Mouse (Mus musculus): ENCODE results near the gene Gclm. TPM values are rescaled to one million over a fixed set of nuclear protein-coding genes. Genes with fewer than 3 reads are reported as not detected.

Gclm gene
- polyA plus RNA-seq, 1 experiment from 2014 or later: 391 TPM

DNA sequence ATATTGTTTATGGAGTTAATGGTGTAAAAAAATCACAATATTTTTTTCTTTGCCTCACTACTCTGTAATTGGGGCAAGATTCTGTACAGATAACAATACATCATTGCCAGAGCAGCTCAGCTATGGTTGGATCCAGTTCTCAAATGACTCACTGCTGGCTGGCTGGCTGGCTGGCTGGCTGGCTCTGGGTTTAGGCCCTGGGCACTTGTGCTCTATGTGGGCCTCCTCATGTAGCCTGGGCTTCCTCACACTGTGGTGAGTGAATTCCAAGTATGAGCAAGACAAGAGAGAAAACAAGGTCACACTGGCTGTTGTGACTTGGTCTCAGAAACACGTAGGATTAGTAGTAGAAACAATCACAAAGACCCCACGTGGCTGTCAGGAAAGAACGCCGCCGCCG, 72.0 kb downstream of the Gclm start:
- 90% methylated on average over 6 of the region's 6 CpGs for WGBS (ENCODE audit: insufficient replicate concordance)
- H3K4me2 ChIP-seq (ENCODE audit: low read depth, low read length): no peak overlapping the region
- no peak for ATAC-seq
- no peak overlapping the region for H3K27ac ChIP-seq (ENCODE audit: low read depth)
- H3K9me3 ChIP-seq (ENCODE audit: low read length): no peaks in the 10 kb centered on the region
- H3K4me1 ChIP-seq (ENCODE audit: insufficient read depth): peaks cover 5% of the 10 kb centered on the region
- DNase-seq: no peak
- H3K27me3 ChIP-seq (ENCODE audit: insufficient read depth, low read length): no peaks in the 10 kb centered on the region
- TF ChIP-seq EP300 (IDR thresholded peaks at IDR 0.05; ENCODE audit: low read depth) (no peak), CTCF (IDR thresholded peaks at IDR 0.05; ENCODE audit: low read depth) (no peak)
- H3K9ac ChIP-seq (replicated peaks): no peak overlapping the region
- no peaks in the 10 kb centered on the region for H3K36me3 ChIP-seq (replicated peaks; ENCODE audit: insufficient read depth, low read length)
- H3K4me3 ChIP-seq (ENCODE audit: low read depth, low read length): no peak overlapping the region

MicroRNAs encoded within 50 kb of the gene (microRNA counts, 519-probe panel; counts per million panel counts)
- not detected for microRNA mmu-miR-760

Small RNA genes lying within 50 kb of the gene (microRNA-seq; reads per million reads assigned to microRNA genes)
- gene Gm22903 (not detected), gene Mir760 (2.4 reads per million)

Other genes starting within 250 kb of the Gclm start
- 0.22 and 0.40 TPM in 2 replicates for gene Abca4, start 201.1 kb upstream of the Gclm start, polyA plus RNA-seq (2015; fragmentation: Nextera tagmentation; extraction: Ambion mirVana)
- 23.8 and 25.3 TPM in 2 replicates for gene Dnttip2, start 28.8 kb downstream of the Gclm start, polyA plus RNA-seq (2015; fragmentation: Nextera tagmentation; extraction: Ambion mirVana)
- gene Bcar3, start 48.6 kb downstream of the Gclm start, polyA plus RNA-seq (2015; fragmentation: Nextera tagmentation; extraction: Ambion mirVana): 11.2 and 12.6 TPM in 2 replicates